Mouse (Mus musculus) kidney, embryonic 15.5 days (tissue): ENCODE measurements around the gene Frmd6. TPM values are rescaled to one million over a fixed set of nuclear protein-coding genes. Genes with fewer than 3 reads are reported as not detected.

ENCODE experiments used
- ATAC-seq: fragments of 200-750 bp; cut with Nextera tagmentation; replicated peaks from 2 replicates; pipeline ENCODE4 v1.8.0; 2017; ENCODE audit warnings: moderate TSS enrichment; ENCODE audit not compliant: low FRiP score
- H3K27ac ChIP-seq: fragments of 300-500 bp; sonication (generic); 2 replicates; pipeline ENCODE4 v1.5.1; 2015; ENCODE audit warnings: mild to moderate bottlenecking, inconsistent platforms
- H3K27me3 ChIP-seq: fragments of 300-500 bp; sonication (generic); 2 replicates; pipeline ENCODE4 v1.6.1; 2015; ENCODE audit warnings: inconsistent platforms
- H3K36me3 ChIP-seq: fragments of 300-500 bp; sonication (generic); 2 replicates; pipeline ENCODE4 v1.6.1; 2015; ENCODE audit warnings: inconsistent platforms
- H3K4me1 ChIP-seq: fragments of 300-500 bp; sonication (generic); 2 replicates; pipeline ENCODE4 v1.6.1; 2015; ENCODE audit warnings: inconsistent platforms
- H3K4me2 ChIP-seq: fragments of 300-500 bp; sonication (generic); 2 replicates; pipeline ENCODE4 v1.6.1; 2015; ENCODE audit warnings: moderate library complexity, mild to moderate bottlenecking, inconsistent platforms
- H3K4me3 ChIP-seq: fragments of 300-500 bp; sonication (generic); replicated peaks from 2 replicates; pipeline ENCODE4 v1.5.1; 2015; ENCODE audit warnings: mild to moderate bottlenecking, inconsistent platforms
- H3K9ac ChIP-seq: fragments of 300-500 bp; sonication (generic); 2 replicates; pipeline ENCODE4 v1.6.1; 2015; ENCODE audit warnings: mild to moderate bottlenecking, inconsistent platforms
- H3K9me3 ChIP-seq: fragments of 300-500 bp; sonication (generic); replicated peaks from 2 replicates; pipeline ENCODE4 v1.6.1; 2016; ENCODE audit warnings: inconsistent platforms
- WGBS: fragments of 180-500 bp; shearing (Covaris S2); methylation state at CpG from one replicate; pipeline ENCODE4 v1.1.7; 2015; ENCODE audit warnings: mixed read lengths; 5-methylcytosine and 5-hydroxymethylcytosine counted together
- polyA plus RNA-seq: library from polyadenylated mRNA; unstranded; fragments of >200 nt; fragmentation: Nextera tagmentation; extraction: Ambion mirVana; gene quantifications from 2 replicates; pipeline ENCODE4 v1.2.1, GENCODE M21; 2015

Gene Frmd6
- polyA plus RNA-seq, 1 experiment from 2014 or later: 19.4 TPM

DNA sequence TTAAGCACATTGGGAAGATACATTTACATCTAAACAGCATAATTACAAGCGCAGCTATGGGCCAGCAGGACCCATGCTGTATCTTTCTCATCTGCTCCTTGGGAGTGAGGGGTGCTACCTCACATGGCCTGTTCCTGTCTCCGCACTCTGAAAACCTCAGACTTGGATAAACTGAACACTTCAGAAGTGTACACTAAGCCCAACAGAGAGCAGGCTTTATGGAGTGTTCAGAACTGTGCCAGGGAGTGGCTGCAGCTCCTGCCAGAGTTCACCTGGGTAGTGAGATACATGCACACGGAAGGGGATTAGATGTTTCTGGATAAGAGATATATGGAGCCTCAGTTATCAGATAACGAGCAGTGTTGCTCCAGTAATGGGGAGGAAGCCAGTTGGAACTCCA, 8.7 kb downstream of the Frmd6 start:
- Histone ChIP-seq H3K9ac (no peak overlapping the region), H3K27me3 (no peaks in the 10 kb centered on the region), H3K36me3 (no peaks in the 10 kb centered on the region), H3K4me1 (peaks cover 20% of the 10 kb centered on the region), H3K4me3 (no peak overlapping the region), H3K4me2 (no peak overlapping the region), H3K27ac (no peak overlapping the region), H3K9me3 (no peaks in the 10 kb centered on the region)
- 68% methylated on average over 4 of the region's 4 CpGs for WGBS
- no peak for ATAC-seq

DNA sequence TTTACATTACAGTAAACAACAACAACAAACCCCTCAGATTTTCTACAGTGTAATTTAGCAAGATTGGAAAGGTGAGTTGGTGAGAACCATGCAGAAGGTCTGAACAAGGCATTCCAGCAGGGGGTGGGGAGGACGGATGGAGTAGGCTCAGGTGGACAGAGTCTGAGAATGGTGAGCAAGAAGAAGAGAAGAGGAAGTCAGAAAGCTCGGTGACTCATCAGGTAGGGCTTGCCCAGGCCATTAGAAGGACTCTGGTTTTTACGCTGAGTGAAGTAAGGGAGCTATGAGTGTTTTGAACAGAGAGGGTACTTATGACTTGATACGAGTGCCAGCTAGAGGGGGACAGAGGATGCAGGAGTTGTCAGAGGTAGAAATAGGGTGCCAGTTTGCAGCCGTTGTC, 9.7 kb downstream of the Frmd6 start:
- no peak overlapping the region for H3K4me2 ChIP-seq
- no peak for ATAC-seq
- WGBS: 78% methylated on average over 5 of the region's 5 CpGs

DNA sequence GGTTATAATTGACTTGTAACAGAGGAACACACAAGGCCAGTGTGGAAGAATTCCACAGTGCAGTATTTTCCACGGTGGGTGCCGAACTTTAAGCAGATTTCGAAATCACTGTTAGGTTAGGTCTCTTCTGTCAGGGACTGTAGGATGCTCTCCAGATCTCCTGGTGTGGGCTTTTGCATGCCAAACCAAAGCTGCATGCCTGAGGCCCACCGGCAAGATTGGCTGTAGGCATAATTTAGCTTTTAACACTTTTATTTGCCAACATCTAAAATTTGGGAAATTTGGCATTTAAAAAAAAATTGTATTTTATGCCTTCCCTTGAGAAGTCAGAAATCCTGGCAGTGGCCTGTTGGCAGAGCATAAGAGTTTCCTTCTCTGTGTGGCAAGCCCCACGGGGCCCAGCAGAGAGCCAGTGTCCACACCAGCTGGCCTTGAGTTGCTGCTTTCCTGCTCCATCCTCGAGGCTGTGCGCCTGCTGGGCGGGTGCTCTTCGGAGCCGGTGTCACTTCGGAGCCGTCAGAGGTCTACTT, 12.5 kb downstream of the Frmd6 start:
- H3K9ac ChIP-seq: no peak overlapping the region

More for the DNA sequence above, 9.7 kb downstream of the Frmd6 start:
- Histone ChIP-seq H3K4me3 (no peak overlapping the region), H3K9ac (no peak overlapping the region), H3K36me3 (no peaks in the 10 kb centered on the region), H3K27ac (no peak overlapping the region), H3K27me3 (no peaks in the 10 kb centered on the region), H3K9me3 (no peaks in the 10 kb centered on the region), H3K4me1 (peaks cover 13% of the 10 kb centered on the region)

DNA sequence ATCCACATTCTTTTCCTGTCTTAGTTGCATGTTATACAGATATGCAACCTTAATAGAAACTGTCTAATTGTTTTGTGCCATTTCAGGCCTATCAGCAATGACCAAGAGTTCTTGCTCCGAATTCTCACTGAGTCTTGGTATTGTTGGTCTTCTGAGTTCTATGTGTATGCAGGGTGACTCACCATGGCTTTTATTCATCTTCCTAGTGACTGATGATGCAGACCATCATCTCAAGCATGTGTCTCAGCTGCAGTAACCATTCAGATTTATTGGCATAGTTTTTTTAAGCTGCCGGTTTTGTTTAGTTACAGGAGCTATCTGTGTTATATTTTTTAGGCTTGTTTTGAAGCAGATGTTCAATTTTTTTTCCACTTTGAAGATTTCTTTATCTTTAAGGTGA, 20.1 kb downstream of the Frmd6 start:
- Histone ChIP-seq H3K27ac (no peak overlapping the region), H3K36me3 (no peaks in the 10 kb centered on the region), H3K9me3 (no peaks in the 10 kb centered on the region), H3K4me3 (no peak overlapping the region), H3K4me2 (no peak overlapping the region), H3K27me3 (no peaks in the 10 kb centered on the region), H3K4me1 (peaks cover 5% of the 10 kb centered on the region; the same call in 1 of the 2 replicates), H3K9ac (no peak overlapping the region)
- WGBS: 87% methylated on average over 2 of the region's 2 CpGs
- no peak for ATAC-seq

More for the DNA sequence above, 12.5 kb downstream of the Frmd6 start:
- ATAC-seq: 0 out of 2 replicates have a peak, but pooled peaks have one; percentile 12
- Histone ChIP-seq H3K27me3 (no peaks in the 10 kb centered on the region), H3K36me3 (no peaks in the 10 kb centered on the region), H3K9me3 (no peaks in the 10 kb centered on the region), H3K4me3 (no peak overlapping the region), H3K4me2 (no peak overlapping the region), H3K4me1 (peaks cover 11% of the 10 kb centered on the region), H3K27ac (no peak overlapping the region)
- 63% methylated on average over 12 of the region's 12 CpGs for WGBS

DNA sequence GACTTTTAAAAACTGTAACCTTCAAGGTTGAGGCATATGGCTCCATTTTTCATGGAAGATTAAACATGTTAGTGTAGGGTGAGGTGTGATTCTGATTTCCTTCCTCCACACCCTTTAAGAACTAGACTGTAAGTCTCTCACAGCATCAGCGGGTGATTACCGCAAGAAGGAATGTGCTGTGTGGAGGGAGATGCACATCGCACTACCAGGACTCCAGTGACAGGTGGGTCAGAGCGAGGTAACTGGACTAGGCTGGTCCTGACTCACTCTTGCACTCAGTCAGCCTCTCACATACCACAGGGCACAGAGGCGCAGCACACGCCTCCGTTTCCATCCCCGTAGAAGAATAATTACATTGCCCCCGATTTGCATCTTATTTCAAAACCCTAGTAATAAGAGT, 23.7 kb downstream of the Frmd6 start:
- Histone ChIP-seq H3K36me3 (no peaks in the 10 kb centered on the region), H3K4me2 (no peak overlapping the region), H3K27ac (no peak overlapping the region), H3K27me3 (no peaks in the 10 kb centered on the region), H3K9ac (no peak overlapping the region), H3K4me1 (peaks cover 14% of the 10 kb centered on the region), H3K9me3 (no peaks in the 10 kb centered on the region), H3K4me3 (no peak overlapping the region)
- ATAC-seq: no peak
- WGBS: 88% methylated on average over 9 of the region's 9 CpGs

DNA sequence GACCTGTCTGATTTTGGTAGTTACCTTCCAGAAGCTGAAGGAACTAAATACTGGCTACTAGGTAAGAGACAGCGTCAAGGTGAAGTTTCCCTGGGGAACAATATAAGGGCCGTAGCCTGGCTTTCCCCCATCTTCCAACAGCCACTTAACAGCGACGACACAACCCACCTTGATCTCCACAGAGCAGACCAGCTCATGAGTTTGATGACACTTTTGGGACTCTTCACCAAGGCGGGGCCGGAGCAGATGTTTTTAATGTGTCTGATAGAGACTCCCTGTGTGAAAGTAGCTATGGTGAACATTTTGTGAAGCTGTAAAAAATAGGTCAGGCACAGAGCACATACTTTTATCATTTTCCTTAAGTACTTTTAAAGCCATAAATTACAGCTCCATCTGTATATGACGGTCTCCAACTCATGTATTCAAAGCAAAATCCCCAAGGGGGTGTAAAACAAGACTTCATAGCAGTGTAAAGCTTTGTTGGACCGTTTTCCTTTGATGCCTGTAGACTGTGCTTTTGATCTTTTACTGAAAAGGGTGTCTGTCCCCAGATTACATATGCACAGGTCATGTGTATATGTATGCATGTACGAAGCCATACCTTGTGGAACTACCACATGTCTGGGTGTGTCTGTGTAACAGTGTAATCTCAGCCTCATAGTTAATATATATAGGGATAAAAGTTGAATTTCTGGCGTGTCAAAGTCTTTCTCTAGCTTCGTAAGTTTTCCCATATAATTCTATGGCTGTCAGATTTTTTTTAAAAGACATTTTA, 24.4 kb downstream of the Frmd6 start:
- no peak for ATAC-seq

DNA sequence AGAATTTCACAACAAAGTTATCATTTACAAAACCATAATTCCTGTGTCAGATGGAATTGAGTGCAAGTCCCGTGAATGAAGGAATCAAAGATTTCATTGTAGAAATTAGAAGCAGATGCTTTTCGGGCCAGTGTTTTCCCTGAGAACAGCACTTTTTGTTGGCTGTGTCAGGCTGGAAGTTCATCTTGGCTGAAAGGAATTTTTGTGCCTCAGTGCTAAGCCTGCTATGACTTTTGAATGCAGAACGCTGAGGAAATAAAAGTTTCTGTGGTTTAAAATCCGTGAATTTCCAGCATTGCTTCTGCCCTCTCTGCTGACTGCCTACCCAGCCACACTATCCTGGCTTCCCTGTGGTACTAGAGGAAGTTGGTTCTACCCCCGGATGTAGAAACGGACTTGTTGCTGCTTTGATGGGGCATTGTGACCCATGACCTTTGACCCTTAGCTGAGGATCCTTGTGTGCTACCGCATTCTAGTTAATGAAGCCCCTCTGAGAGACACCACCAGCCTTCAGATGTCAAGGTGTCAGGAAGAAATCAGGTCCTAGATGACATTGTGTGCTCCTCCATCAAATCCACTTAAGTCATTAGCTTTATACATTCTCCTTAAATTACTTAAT, 26.1 kb downstream of the Frmd6 start:
- WGBS: 49% methylated on average over 7 of the region's 7 CpGs
- Histone ChIP-seq H3K36me3 (no peaks in the 10 kb centered on the region), H3K27me3 (no peaks in the 10 kb centered on the region), H3K4me2 (no peak overlapping the region), H3K27ac (no peak overlapping the region), H3K9ac (no peak overlapping the region), H3K4me1 (peaks cover 18% of the 10 kb centered on the region), H3K9me3 (no peaks in the 10 kb centered on the region), H3K4me3 (no peak overlapping the region)
- no peak for ATAC-seq

More for the DNA sequence above, 24.4 kb downstream of the Frmd6 start:
- H3K36me3 ChIP-seq: no peaks in the 10 kb centered on the region
- 71% methylated on average over 11 of the region's 11 CpGs for WGBS
- no peaks in the 10 kb centered on the region for H3K9me3 ChIP-seq
- no peaks in the 10 kb centered on the region for H3K27me3 ChIP-seq
- H3K4me1 ChIP-seq: peaks cover 18% of the 10 kb centered on the region
- H3K4me3 ChIP-seq: no peak overlapping the region
- no peak overlapping the region for H3K9ac ChIP-seq
- H3K4me2 ChIP-seq: no peak overlapping the region
- H3K27ac ChIP-seq: no peak overlapping the region

DNA sequence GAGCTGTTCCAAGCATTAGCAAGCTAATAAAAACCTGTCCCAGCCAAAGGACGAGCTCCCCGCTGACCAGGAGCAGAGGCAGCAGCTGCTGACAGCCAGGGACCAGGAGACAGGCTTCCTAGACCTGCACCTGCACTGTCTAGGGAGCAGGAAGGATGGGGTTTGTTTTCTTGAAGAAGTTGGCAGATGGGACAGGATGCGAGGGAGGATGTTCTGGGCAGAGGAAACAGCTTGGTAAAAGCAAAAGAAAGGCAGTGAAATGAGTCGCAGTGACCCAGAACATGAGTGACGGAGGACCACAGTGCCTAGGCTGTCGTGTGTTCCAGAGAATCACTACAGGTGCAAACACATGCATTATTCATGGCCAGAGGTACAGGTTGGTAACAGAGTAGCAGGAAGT, 27.7 kb downstream of the Frmd6 start:
- no peaks in the 10 kb centered on the region for H3K27me3 ChIP-seq
- 38% methylated on average over 6 of the region's 6 CpGs for WGBS
- 0 out of 2 replicates have a peak overlapping the region, but pooled peaks have one; percentile 13 for H3K27ac ChIP-seq
- no peaks in the 10 kb centered on the region for H3K9me3 ChIP-seq
- H3K4me2 ChIP-seq: no peak overlapping the region
- H3K4me3 ChIP-seq: no peak overlapping the region
- no peak for ATAC-seq
- peaks cover 18% of the 10 kb centered on the region for H3K4me1 ChIP-seq
- H3K36me3 ChIP-seq: no peaks in the 10 kb centered on the region
- no peak overlapping the region for H3K9ac ChIP-seq

DNA sequence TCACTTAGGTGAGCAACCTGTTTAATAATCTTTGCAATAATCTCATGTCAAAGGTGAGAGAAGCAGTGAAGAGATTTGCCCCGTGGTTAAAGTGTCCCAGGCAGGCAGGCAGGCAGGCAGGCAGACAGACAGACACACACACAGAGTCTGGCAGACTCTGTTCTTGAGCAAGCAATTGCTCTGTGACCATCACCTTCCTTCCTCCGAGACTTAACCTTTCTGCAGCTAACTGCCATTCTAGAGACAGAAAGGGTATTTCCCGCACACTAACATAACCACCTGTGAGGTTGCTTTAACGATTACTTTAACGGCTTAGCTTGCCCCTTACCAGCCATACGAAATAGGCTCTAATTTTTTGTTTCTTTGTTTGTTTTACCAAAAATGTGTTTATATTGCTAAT, 30.4 kb downstream of the Frmd6 start:
- Histone ChIP-seq H3K9ac (no peak overlapping the region), H3K4me1 (peaks cover 13% of the 10 kb centered on the region), H3K4me2 (no peak overlapping the region), H3K36me3 (no peaks in the 10 kb centered on the region), H3K27me3 (no peaks in the 10 kb centered on the region), H3K9me3 (no peaks in the 10 kb centered on the region), H3K4me3 (no peak overlapping the region), H3K27ac (no peak overlapping the region)
- WGBS: 73% methylated on average over 6 of the region's 6 CpGs
- ATAC-seq: no peak

DNA sequence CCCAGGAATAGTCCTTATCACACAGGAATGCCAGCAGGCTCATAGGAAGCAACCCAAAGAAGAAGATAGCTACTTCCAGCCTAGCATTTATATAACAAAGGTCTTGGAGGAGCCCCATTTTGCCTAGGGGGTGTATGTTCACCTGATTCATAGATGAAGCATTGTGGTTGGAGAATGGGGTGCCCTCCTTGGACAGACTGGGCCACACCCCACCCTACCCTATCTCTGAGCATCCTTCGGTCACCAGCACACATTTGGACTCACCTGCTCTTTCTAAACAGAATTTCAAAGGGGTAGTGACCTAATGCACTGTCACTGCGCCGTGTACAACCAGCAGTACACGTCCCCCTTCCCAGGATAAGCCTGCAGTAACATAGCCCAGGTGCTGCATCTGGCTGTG, 31.5 kb downstream of the Frmd6 start:
- WGBS: 95% methylated on average over 4 of the region's 4 CpGs
- Histone ChIP-seq H3K4me1 (peaks cover 11% of the 10 kb centered on the region), H3K36me3 (no peaks in the 10 kb centered on the region), H3K4me2 (no peak overlapping the region), H3K27me3 (no peaks in the 10 kb centered on the region), H3K9me3 (no peaks in the 10 kb centered on the region), H3K27ac (no peak overlapping the region), H3K9ac (no peak overlapping the region), H3K4me3 (no peak overlapping the region)
- no peak for ATAC-seq

DNA sequence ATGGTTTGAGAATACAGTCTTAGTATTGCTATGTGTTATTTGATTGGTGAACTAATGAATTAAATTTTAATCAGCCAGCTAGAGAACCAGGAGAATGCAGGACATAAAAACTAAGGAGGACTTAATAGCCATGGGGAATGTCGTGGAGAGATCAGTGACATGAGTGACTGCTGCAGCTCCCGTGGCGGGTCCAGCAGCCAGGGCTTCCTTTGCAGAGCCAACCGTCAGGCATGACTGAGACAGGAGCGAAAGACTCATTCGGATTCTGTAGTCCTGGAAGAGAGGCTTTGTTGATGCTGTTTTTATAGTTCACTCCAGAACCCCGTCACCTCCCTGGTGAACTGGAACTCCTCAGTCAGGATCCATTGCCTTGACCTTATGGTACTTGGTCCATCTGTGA, 38.0 kb downstream of the Frmd6 start:
- no peak for ATAC-seq
- Histone ChIP-seq H3K4me3 (no peak overlapping the region), H3K27ac (no peak overlapping the region), H3K4me1 (no peaks in the 10 kb centered on the region), H3K9me3 (no peaks in the 10 kb centered on the region), H3K27me3 (no peaks in the 10 kb centered on the region), H3K4me2 (no peak overlapping the region), H3K9ac (no peak overlapping the region), H3K36me3 (0 out of 2 replicates have a peak, but pooled peaks cover 4% of the 10 kb centered on the region)
- WGBS: 30% methylated on average over 7 of the region's 7 CpGs

DNA sequence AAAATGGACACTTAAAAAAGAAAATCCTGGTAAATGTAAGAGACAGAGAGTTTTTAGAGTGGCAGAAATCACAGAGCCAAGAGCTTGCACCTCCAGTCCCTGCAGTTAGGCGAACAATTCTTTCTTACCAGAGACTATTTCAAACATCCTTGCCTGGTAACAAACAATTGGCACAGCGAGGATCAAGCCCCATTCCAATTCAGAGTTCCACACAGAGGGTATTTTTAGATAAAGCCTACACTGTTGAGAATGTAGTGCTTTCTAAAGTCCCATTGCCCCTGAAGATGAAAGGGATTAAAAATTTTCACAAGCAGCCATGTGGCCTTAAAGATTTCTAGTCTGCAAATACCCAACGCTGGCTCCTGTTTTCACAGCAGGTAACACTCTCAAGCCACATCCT, 42.5 kb downstream of the Frmd6 start:
- WGBS: 86% methylated on average over 3 of the region's 3 CpGs
- Histone ChIP-seq H3K4me3 (no peak overlapping the region), H3K9ac (no peak overlapping the region), H3K4me2 (no peak overlapping the region), H3K27me3 (no peaks in the 10 kb centered on the region), H3K4me1 (no peaks in the 10 kb centered on the region), H3K9me3 (no peaks in the 10 kb centered on the region), H3K36me3 (0 out of 2 replicates have a peak, but pooled peaks cover 4% of the 10 kb centered on the region), H3K27ac (no peak overlapping the region)
- no peak for ATAC-seq
